Mouse (Mus musculus): ENCODE data around the gene Ano5.

- TF ChIP-seq CTCF (IDR thresholded peaks at IDR 0.05; ENCODE audit: borderline replicate concordance, control insufficient read depth, extremely low read depth, insufficient read depth, low read length, poor library complexity): no peak
- TF ChIP-seq POLR2A (IDR thresholded peaks at IDR 0.05; ENCODE audit: control insufficient read depth, extremely low read depth, insufficient read depth, low read length, poor library complexity): no peak
Observed at GRCm38 (mm10) chr7:51503940-51504339, 6.9 kb upstream of the Ano5 start.

Data from thymus, adult 2 months (tissue).